Mouse (Mus musculus) ES-E14 (cell line): Measurements from ENCODE around the gene Agpat1. TPM values are rescaled to one million over a fixed set of nuclear protein-coding genes. Genes with fewer than 3 reads are reported as not detected.
A peak's percentile ranks its signal among the peaks of the same experiment; 100 is the strongest.

ENCODE experiments used
- DNase-seq: peaks from one replicate; pipeline ENCODE4 v3.0.0-alpha.2; 2013; ENCODE audit warnings: low read depth, low spot score
- H3K27ac ChIP-seq: 2 replicates; pipeline ENCODE4 v1.5.1; 2012; ENCODE audit warnings: low read depth, mild to moderate bottlenecking, low read length, moderate library complexity, mixed read lengths; ENCODE audit not compliant: poor library complexity, insufficient read depth, severe bottlenecking
- H3K36me3 ChIP-seq: 2 replicates; pipeline ENCODE4 v1.6.1; 2012; ENCODE audit warnings: mild to moderate bottlenecking, low read length, moderate library complexity, mixed read lengths; ENCODE audit not compliant: control insufficient read depth, poor library complexity, insufficient read depth, severe bottlenecking
- H3K4me1 ChIP-seq, 2 experiments: fragments of 150-350 bp in 1 of 2; sonication (generic) in 1 of 2; 2 replicates each; pipeline ENCODE4 v1.6.1; 2012; ENCODE audit warnings: low read length in 2 of 2, mild to moderate bottlenecking in 1 of 2, mixed read lengths in 1 of 2; ENCODE audit not compliant: control insufficient read depth in 2 of 2, insufficient read depth in 2 of 2, poor library complexity in 1 of 2
- H3K4me3 ChIP-seq, 2 experiments: fragments of 150-350 bp in 1 of 2; sonication (generic) in 1 of 2; 2 replicates each; pipeline ENCODE4 v1.5.1; 2012; ENCODE audit warnings: low read length in 2 of 2, low read depth in 1 of 2, mild to moderate bottlenecking in 1 of 2, mixed read lengths in 1 of 2; ENCODE audit not compliant: insufficient read depth in 1 of 2, poor library complexity in 1 of 2, severe bottlenecking in 1 of 2
- H3K9ac ChIP-seq: 2 replicates; pipeline ENCODE4 v1.6.1; 2012; ENCODE audit warnings: low read depth, mild to moderate bottlenecking, low read length, mixed read lengths; ENCODE audit not compliant: poor library complexity, insufficient read depth, severe bottlenecking
- H3K9me3 ChIP-seq: fragments of 150-350 bp; sonication (generic); 2 replicates; pipeline ENCODE4 v1.6.1; 2012; ENCODE audit warnings: low read depth, mild to moderate bottlenecking, low read length; ENCODE audit not compliant: control insufficient read depth, insufficient read depth
- CHD2 ChIP-seq: IDR thresholded peaks from 2 replicates; pipeline ENCODE4 v1.6.1; 2014; ENCODE audit warnings: mild to moderate bottlenecking, low read depth, low read length, inconsistent platforms
- HCFC1 ChIP-seq: IDR thresholded peaks from 2 replicates; pipeline ENCODE4 v1.6.1; 2012; ENCODE audit warnings: low read length, inconsistent platforms, borderline replicate concordance; ENCODE audit not compliant: insufficient read depth
- MAFK ChIP-seq: IDR thresholded peaks from 2 replicates; pipeline ENCODE4 v1.6.1; 2014; ENCODE audit warnings: mild to moderate bottlenecking, low read depth, low read length, inconsistent platforms; ENCODE audit not compliant: insufficient read depth
- ZC3H11A ChIP-seq: IDR thresholded peaks from 2 replicates; pipeline ENCODE4 v1.6.1; 2012; ENCODE audit warnings: low read depth, mild to moderate bottlenecking, inconsistent platforms, low read length, borderline replicate concordance
- ZNF384 ChIP-seq: IDR thresholded peaks from 2 replicates; pipeline ENCODE4 v1.6.1; 2012; ENCODE audit warnings: low read depth, low read length, inconsistent platforms
- in situ Hi-C, 2 experiments: fragments of 600-800 bp; cut with MboI; formaldehyde crosslinking; loops; one replicate each; pipeline ENCODE4 v1.15.1; 2025; ENCODE audit warnings: low sequenced_read_pairs in 2 of 2, inconsistent platforms in 1 of 2; ENCODE audit not compliant: unreplicated experiment in 2 of 2
- total RNA-seq: library from RNA; depleted of rRNA; stranded (reverse); fragments of 300-350 nt; gene quantifications from 2 replicates; pipeline ENCODE4 v1.2.3, GENCODE M21; 2012

Gene Agpat1
- total RNA-seq, 1 experiment = 62.7 TPM

DNA sequence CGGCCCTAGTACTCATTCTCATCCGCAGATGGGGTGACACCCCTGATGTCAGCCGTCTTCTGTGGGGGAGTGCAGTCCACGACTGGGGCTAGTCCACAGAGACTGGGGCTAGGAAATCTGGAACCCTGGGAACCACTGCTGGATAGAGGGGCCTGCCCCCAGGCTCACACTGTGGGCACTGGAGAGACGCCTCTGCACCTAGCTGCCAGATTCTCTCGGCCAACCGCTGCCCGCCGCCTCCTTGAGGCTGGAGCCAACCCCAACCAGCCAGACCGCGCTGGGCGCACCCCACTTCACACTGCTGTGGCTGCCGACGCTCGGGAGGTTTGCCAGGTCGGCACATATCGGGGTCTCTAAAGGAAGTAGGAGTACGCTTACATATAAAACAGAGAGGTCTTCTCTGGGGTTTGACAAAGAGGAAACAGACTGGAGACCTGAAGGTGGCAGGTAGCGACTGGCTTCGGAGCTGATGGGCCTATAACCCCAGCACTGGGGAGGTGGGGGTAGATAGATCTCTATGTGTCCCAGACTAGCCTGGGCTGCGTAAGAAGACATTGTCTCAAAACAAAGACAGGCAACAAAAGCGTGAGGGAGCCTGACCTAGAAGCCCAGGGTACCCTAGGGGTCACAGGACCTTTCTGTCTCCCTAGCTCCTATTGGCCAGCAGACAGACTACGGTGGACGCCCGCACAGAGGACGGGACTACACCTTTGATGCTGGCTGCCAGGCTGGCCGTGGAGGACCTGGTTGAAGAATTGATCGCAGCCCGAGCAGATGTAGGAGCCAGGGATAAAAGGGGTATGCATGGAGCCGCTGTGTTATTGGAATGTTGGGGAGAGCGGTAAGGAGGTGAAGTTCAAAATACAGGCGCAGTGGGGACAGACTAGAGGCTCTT lies 17.9 kb upstream of the Agpat1 start:
- no peak for DNase-seq
- TF ChIP-seq ZC3H11A (no peak), MAFK (no peak), ZNF384 (no peak), HCFC1 (no peak), CHD2 (no peak)
- H3K9me3 ChIP-seq = no peaks in the 10 kb centered on the region
- H3K9ac ChIP-seq = peak overlapping the region; percentile 77
- peak overlapping the region; percentile 91 to 95 for H3K4me3 ChIP-seq
- peak overlapping the region; percentile 90; the same call in 1 of the 2 replicates for H3K27ac ChIP-seq
- in situ Hi-C loops = no loop called here
- H3K4me1 ChIP-seq = peaks cover 15 to 25% of the 10 kb centered on the region in 2 experiments
- no peaks in the 10 kb centered on the region for H3K36me3 ChIP-seq

DNA sequence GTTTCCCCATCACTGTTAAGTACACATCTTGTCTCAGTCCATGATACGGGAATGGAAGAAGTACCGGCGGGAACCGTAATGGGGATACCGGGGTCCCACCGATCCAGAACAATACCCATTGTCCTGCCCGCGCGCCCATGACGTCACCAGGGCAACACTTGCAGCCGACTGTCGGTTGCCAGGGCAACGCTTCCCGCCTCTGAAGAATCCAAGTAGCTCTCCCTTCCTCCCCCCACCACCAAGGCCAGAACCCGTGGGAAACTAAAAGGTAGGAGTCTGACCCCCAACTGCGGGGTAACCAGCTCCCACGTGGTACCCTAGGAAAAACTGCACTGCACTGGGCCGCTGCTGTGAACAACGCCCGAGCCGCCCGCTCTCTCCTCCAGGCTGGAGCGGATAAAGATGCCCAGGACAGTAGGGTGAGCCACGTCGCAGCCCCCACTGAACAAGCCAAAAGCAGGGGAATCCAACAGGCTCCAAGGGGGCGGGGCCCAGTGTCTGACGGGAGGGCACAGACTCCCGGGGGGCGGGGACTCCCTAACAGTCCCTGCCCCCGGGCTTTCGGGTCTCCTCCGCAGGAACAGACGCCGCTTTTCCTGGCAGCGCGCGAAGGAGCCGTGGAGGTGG lies 17.2 kb upstream of the Agpat1 start:
- Histone ChIP-seq H3K27ac (peak overlapping the region; percentile 90), H3K9ac (peak overlapping the region; percentile 77), H3K4me1 (peaks cover 15 to 25% of the 10 kb centered on the region in 2 experiments), H3K4me3 (peak overlapping the region; percentile 91 to 95), H3K9me3 (no peaks in the 10 kb centered on the region), H3K36me3 (no peaks in the 10 kb centered on the region)
- peak; percentile 89 for DNase-seq
- TF ChIP-seq ZC3H11A (no peak), HCFC1 (no peak; the same call in 1 of the 2 replicates), ZNF384 (no peak), CHD2 (no peak), MAFK (no peak)
- in situ Hi-C loops = no loop called here

DNA sequence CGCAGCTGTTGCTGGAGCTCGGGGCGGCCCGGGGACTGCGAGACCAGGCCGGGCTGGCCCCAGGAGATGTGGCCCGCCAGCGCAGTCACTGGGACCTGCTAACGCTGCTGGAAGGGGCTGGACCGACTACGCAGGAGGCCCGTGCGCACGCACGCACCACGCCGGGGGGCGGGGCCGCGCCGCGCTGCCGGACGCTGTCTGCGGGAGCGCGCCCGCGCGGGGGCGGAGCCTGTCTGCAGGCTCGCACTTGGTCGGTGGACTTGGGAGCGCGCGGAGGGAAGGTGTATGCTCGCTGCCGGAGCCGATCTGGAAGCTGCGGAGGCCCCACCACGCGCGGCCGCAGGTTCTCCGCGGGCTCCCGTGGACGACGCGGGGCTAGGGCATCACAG lies 16.6 kb upstream of the Agpat1 start:
- Histone ChIP-seq H3K36me3 (no peaks in the 10 kb centered on the region), H3K9me3 (no peaks in the 10 kb centered on the region), H3K4me1 (peaks cover 15 to 25% of the 10 kb centered on the region in 2 experiments), H3K4me3 (peak overlapping the region; percentile 91 to 95), H3K9ac (peak overlapping the region; percentile 96), H3K27ac (peak overlapping the region; percentile 90)
- TF ChIP-seq HCFC1 = no peak; the same call in 1 of the 2 replicates
- TF ChIP-seq ZC3H11A = no peak
- no peak for TF ChIP-seq ZNF384
- TF ChIP-seq CHD2 = no peak
- no peak for TF ChIP-seq MAFK
- DNase-seq = no peak
- in situ Hi-C loops = no loop called here

DNA sequence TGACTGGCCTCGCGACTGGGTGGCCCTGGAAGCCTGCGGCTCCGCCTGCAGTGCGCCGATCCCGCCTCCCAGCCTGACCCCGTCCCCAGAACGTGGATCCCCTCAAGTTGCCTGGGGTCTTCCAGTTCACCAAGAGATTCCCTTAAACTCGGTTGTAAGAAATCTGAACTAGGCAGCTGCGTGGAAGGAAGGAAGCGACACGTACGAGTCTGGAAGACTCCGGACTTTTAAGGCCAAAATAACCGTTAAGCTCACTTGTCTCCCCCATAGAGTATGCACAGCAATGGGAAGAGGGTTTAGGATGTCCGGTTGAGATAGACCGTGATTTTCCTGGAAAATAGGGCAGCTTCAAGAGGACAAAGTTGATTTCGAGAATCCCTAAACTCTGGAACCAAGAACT lies 16.2 kb upstream of the Agpat1 start:
- Histone ChIP-seq H3K9ac (peak overlapping the region; percentile 96), H3K4me3 (peak overlapping the region; percentile 91 to 95), H3K4me1 (peaks cover 15 to 25% of the 10 kb centered on the region in 2 experiments), H3K9me3 (no peaks in the 10 kb centered on the region), H3K27ac (peak overlapping the region; percentile 47; the same call in 1 of the 2 replicates), H3K36me3 (no peaks in the 10 kb centered on the region)
- in situ Hi-C loops = no loop called here
- DNase-seq = no peak
- TF ChIP-seq ZNF384 (no peak), HCFC1 (no peak), CHD2 (no peak), ZC3H11A (no peak), MAFK (no peak)
